Mouse (Mus musculus): ENCODE results near the gene Nr2f2.

- no peak for TF ChIP-seq CTCF (IDR thresholded peaks at IDR 0.05; ENCODE audit: insufficient read depth, low read length)
- TF ChIP-seq POLR2A (IDR thresholded peaks at IDR 0.05; ENCODE audit: borderline replicate concordance, extremely low read depth, low read depth, low read length) = no peak
Measured at GRCm38 (mm10) chr7:70409890-70410289, 43.4 kb upstream of the Nr2f2 start.

Measured in lung, adult 2 months (tissue).